Mouse (Mus musculus) heart, adult 2 months (tissue): ENCODE data around the gene Polr1b.

Experiments
- CTCF ChIP-seq: fragments of 200-600 bp; IDR thresholded peaks from 2 replicates; pipeline ENCODE4 v1.8.1; 2022; ENCODE audit warnings: antibody characterized with exemption, mild to moderate bottlenecking, moderate library complexity
- POLR2A ChIP-seq: fragments of 200-500 bp; IDR thresholded peaks from 2 replicates; pipeline ENCODE4 v1.6.1; 2011; ENCODE audit warnings: mild to moderate bottlenecking, low read depth, low read length, control low read depth; ENCODE audit not compliant: insufficient read depth

- TF ChIP-seq POLR2A (no peak), CTCF (no peak)
Observed at GRCm38 (mm10) chr2:129112924-129113323, 12.1 kb downstream of the Polr1b start.
